Mouse (Mus musculus) bone marrow macrophage, adult 2 months (primary cell): ENCODE results near the gene G3bp1. TPM values are rescaled to one million over a fixed set of nuclear protein-coding genes. Genes with fewer than 3 reads are reported as not detected.

ENCODE experiments used
- H3K27ac ChIP-seq: 2 replicates; pipeline ENCODE4 v1.5.1; 2012; ENCODE audit warnings: low read depth, low read length; ENCODE audit not compliant: insufficient read depth
- H3K4me1 ChIP-seq: 2 replicates; pipeline ENCODE4 v1.6.1; 2012; ENCODE audit warnings: low read length; ENCODE audit not compliant: control insufficient read depth, insufficient read depth
- H3K4me3 ChIP-seq: 2 replicates; pipeline ENCODE4 v1.5.1; 2012; ENCODE audit warnings: mild to moderate bottlenecking, low read length, moderate library complexity; ENCODE audit not compliant: insufficient read depth
- CTCF ChIP-seq: IDR thresholded peaks from 2 replicates; pipeline ENCODE4 v1.5.1; 2012; ENCODE audit warnings: low read depth, mild to moderate bottlenecking, low read length, moderate library complexity
- POLR2A ChIP-seq: IDR thresholded peaks from 2 replicates; pipeline ENCODE4 v1.6.1; 2012; ENCODE audit warnings: mild to moderate bottlenecking, low read depth, low read length, borderline replicate concordance
- polyA plus RNA-seq: library from polyadenylated mRNA; stranded (reverse); fragments of >200 nt; gene quantifications from 2 replicates; pipeline ENCODE4 v1.2.4, GENCODE M21; 2012; ENCODE audit not compliant: missing spikeins, insufficient read depth, insufficient read length

G3bp1 gene
- polyA plus RNA-seq, 1 experiment: 29.4 TPM

DNA sequence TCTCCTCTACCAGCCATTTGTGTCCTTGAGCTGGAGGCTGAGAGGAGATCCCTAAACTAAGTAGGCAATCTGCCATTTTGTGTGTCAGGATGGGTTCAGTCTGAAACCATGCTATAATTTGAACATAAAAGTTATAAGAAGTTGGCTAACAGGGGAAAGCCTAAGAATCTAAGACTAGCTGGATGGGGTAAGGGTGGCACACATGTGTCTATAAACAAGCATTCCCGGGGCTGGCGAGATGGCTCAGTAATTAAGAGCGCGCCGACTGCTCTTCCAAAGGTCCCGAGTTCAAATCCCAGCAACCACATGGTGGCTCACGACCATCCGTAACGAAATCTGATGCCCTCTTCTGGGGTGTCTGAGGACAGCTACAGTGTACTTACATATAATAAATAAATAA is 7.3 kb upstream of the G3bp1 start:
- Histone ChIP-seq H3K27ac (no peak overlapping the region), H3K4me1 (peaks cover 36% of the 10 kb centered on the region), H3K4me3 (no peak overlapping the region)
- no peak for TF ChIP-seq CTCF
- no peak for TF ChIP-seq POLR2A

GRCm38 (mm10) chr11:55464707-55465106 is 4.8 kb upstream of the G3bp1 start:
- no peak overlapping the region for H3K4me3 ChIP-seq
- peaks cover 24% of the 10 kb centered on the region for H3K4me1 ChIP-seq
- H3K27ac ChIP-seq: no peak overlapping the region
- TF ChIP-seq CTCF (no peak), POLR2A (no peak)

DNA sequence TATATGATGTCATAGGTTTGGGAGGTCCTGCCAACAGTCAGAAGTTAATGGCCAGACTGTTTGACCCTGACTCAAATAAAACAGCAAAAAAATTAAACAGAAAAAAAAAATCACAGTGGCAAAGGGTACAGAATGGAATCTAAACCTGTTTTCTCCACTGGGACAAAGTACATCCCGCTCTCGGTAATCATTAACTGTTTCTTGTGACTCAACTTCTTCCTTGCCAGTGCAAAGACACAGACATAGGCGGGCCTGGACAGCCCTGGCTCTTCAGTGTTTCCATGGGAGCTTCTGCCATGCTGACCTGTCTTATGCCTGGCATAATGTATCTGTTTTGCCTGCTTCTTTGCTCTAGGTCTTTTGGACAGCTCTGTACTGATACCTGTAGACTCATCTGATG is 4.3 kb upstream of the G3bp1 start:
- peaks cover 20% of the 10 kb centered on the region for H3K4me1 ChIP-seq
- TF ChIP-seq POLR2A (no peak), CTCF (no peak)
- no peak overlapping the region for H3K4me3 ChIP-seq
- H3K27ac ChIP-seq: no peak overlapping the region

DNA sequence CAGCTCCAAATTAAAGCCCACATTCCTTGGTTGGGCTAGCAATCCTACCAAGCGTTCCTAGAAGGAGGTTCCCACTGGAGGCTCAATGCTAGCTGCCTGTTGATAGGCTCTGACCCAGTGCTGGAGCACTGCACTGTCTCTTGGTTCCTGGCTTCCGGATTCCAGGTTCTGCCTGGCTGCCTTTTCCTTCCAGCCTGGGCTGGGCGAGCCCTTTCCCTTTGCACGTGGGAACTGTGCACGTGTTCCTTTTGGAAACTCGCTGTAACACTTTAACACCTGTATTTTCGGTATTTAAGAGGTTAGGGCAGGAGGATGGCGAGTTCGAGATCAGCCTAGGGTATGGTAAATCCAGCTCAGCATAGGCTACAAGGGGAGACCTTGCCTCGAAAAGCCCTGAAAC is 1.5 kb upstream of the G3bp1 start:
- H3K4me3 ChIP-seq: peak overlapping the region; percentile 74
- TF ChIP-seq CTCF (0 out of 2 replicates have a peak, but pooled peaks have one; percentile 1), POLR2A (no peak)
- H3K27ac ChIP-seq: peak overlapping the region; percentile 97
- H3K4me1 ChIP-seq: peaks cover 15% of the 10 kb centered on the region

DNA sequence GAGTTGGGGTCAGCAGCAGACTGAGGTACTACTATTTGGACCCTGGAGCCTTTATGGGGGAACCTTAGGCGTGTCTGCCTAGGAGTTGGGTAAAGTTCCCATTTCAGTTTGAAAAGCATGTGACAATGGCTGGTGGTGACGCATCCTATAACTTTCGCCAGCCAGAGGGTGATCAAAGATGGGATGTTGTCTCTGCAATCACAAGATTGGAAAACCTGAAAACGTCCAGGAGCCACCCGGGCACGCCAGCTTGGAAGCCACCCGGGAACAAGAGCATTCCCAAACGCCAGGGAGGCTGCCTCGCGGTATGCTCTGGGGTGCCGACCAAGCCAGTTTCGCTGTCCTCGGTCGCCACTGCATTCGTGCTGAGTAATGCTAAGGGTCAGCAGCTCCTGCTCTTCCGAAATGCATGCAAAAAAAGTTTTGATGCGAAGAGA is 856 bp upstream of the G3bp1 start:
- TF ChIP-seq CTCF: no peak
- H3K4me3 ChIP-seq: peak overlapping the region; percentile 74
- peaks cover 17% of the 10 kb centered on the region for H3K4me1 ChIP-seq
- peak overlapping the region; percentile 97 for H3K27ac ChIP-seq

DNA sequence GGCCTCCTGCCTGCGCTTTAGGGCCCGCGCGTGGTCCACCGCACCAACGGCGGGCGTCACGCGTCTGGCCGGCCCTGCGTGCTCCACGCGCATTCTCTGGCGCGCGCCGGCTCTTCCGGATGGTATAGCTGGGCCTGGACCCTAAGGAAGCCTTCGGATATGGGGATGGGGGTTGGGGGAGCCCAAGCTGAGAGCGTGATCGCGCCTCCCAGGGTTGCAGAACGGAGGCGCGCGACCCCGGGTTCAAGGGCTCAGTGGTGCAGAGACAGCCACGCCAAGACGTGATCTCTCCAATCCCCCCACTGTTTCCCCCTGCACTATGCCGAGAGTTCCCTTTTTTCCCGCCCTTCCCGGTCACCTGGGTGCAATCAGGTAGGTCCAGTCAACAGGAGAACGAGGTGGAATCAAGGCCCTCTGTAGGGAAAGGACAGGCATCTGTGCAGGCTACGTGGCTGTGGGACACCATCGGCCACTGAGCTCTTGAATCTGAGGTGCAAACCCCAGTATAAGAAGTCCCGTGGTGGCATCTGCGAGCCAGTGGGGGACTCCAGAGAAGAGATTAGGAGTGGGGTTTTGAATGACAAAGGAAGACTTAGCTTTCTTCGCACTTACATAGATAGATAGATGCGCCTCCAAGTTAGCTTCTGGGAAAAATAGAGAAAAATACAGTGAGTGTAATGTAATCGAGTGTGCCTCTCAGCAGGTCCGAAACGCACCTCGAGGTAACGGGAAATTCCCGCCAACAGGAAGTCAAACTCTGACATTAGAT is 622 bp downstream of the G3bp1 start:
- peak overlapping the region; percentile 68 for H3K27ac ChIP-seq
- no peak for TF ChIP-seq POLR2A
- no peak for TF ChIP-seq CTCF
- H3K4me1 ChIP-seq: peaks cover 24% of the 10 kb centered on the region
- H3K4me3 ChIP-seq: peak overlapping the region; percentile 97

DNA sequence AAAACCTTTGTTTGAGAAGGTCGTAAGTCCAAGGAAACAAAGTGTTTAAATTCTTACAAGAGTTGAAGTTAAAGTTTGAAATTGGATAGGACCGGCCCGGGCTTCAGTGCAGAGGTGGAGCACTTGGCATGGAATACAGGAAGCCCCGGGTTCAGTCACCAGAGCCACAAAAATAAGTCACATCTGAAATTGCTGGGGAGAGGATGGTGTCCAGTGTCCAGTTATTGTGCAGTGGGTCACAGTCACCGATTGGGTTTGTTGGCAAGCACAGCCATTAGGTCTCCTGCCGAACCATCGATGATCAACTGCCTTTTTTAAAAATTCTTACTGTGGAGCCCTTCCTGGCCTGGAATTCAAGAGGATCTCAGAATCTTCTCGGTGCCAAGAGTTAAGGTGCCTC is 1.3 kb downstream of the G3bp1 start:
- Histone ChIP-seq H3K4me3 (peak overlapping the region; percentile 97), H3K27ac (0 out of 2 replicates have a peak overlapping the region, but pooled peaks have one; percentile 7), H3K4me1 (peaks cover 24% of the 10 kb centered on the region)
- TF ChIP-seq CTCF: no peak
- no peak for TF ChIP-seq POLR2A

GRCm38 (mm10) chr11:55471467-55471866 is 2.0 kb downstream of the G3bp1 start:
- TF ChIP-seq CTCF: no peak
- TF ChIP-seq POLR2A: no peak
- H3K27ac ChIP-seq: no peak overlapping the region
- H3K4me1 ChIP-seq: peaks cover 24% of the 10 kb centered on the region
- peak overlapping the region; percentile 97 for H3K4me3 ChIP-seq

- Histone ChIP-seq H3K4me1 (peaks cover 22% of the 10 kb centered on the region), H3K4me3 (peak overlapping the region; percentile 12; the same call in 1 of the 2 replicates), H3K27ac (no peak overlapping the region)
- TF ChIP-seq CTCF (no peak), POLR2A (no peak)
Observed at GRCm38 (mm10) chr11:55473219-55473618, 3.7 kb downstream of the G3bp1 start.

DNA sequence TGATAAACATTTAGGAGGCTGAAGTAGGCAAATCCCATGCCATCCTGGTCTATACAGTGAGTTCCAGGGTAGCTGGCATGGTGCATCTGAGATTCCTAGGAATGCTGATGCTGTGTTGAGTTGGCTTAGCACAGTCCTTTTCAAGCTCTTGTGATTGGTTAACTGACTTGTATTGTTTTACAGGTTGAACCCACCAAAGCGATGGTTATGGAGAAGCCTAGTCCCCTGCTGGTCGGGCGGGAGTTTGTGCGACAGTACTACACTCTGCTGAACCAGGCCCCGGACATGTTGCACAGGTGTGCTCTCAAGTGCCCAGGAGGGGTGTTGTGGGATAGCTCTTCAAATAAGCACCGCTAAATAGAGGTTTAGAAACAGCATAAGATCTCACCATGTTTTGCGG is 16.0 kb downstream of the G3bp1 start:
- Histone ChIP-seq H3K4me1 (no peaks in the 10 kb centered on the region), H3K4me3 (no peak overlapping the region), H3K27ac (no peak overlapping the region)
- TF ChIP-seq CTCF: no peak
- no peak for TF ChIP-seq POLR2A

- TF ChIP-seq POLR2A (no peak), CTCF (no peak)
Observed at GRCm38 (mm10) chr11:55496158-55496557, 26.7 kb downstream of the G3bp1 start.

More at GRCm38 (mm10) chr11:55496158-55496557, 26.7 kb downstream of the G3bp1 start:
- 0 out of 2 replicates have a peak, but pooled peaks cover 1% of the 10 kb centered on the region for H3K4me1 ChIP-seq
- no peak overlapping the region for H3K4me3 ChIP-seq
- no peak overlapping the region for H3K27ac ChIP-seq
